Mouse (Mus musculus) small intestine, adult 2 months (tissue): Measurements from ENCODE around the gene Nsd2.

Experiments
- CTCF ChIP-seq: fragments of 200-500 bp; IDR thresholded peaks from 2 replicates; pipeline ENCODE4 v1.5.1; 2012; ENCODE audit warnings: low read depth, mild to moderate bottlenecking, control low read depth, inconsistent platforms, low read length, moderate library complexity, mixed read lengths; ENCODE audit not compliant: insufficient replicate concordance, insufficient read length; ENCODE audit errors: extremely low read depth
- POLR2A ChIP-seq: fragments of 200-500 bp; IDR thresholded peaks from 2 replicates; pipeline ENCODE4 v1.6.1; 2012; ENCODE audit warnings: low read depth, mild to moderate bottlenecking, control low read depth, inconsistent platforms, low read length, moderate library complexity

GRCm38 (mm10) chr5:33803337-33803736, 17.2 kb upstream of the Nsd2 start:
- TF ChIP-seq POLR2A (no peak), CTCF (no peak)
